Mouse (Mus musculus) naive thymus-derived CD4-positive, alpha-beta T cell, adult 2 months (primary cell): ENCODE results near the gene Slc35f2.
A peak's percentile ranks its signal among the peaks of the same experiment; 100 is the strongest.

Experiments
- DNase-seq: peaks from one replicate; pipeline ENCODE4 v3.0.0-alpha.2; 2011; ENCODE audit warnings: low read depth

Slc35f2 gene

GRCm38 (mm10) chr9:53829081-53829865 lies 57.9 kb downstream of the Slc35f2 start:
- peak; percentile 62 for DNase-seq

- no peak for DNase-seq
These were observed 58.5 kb downstream of the Slc35f2 start for GRCm38 (mm10) chr9:53829866-53830209.

GRCm38 (mm10) chr9:53835039-53835438 lies 63.7 kb downstream of the Slc35f2 start:
- no peak for DNase-seq

GRCm38 (mm10) chr9:53835976-53836375 lies 64.6 kb downstream of the Slc35f2 start:
- no peak for DNase-seq

GRCm38 (mm10) chr9:53838816-53839215 lies 67.5 kb downstream of the Slc35f2 start:
- DNase-seq, result no peak

- DNase-seq, result no peak
These were observed 77.2 kb downstream of the Slc35f2 start for GRCm38 (mm10) chr9:53848548-53848947.

GRCm38 (mm10) chr9:53849864-53850263 lies 78.5 kb downstream of the Slc35f2 start, which contains the start of gene Sln:
TSS of gene Sln (plus strand) at chr9:53850164.
- DNase-seq, result no peak

GRCm38 (mm10) chr9:53852158-53852557 lies 80.8 kb downstream of the Slc35f2 start:
- no peak for DNase-seq

GRCm38 (mm10) chr9:53853672-53854071 lies 82.3 kb downstream of the Slc35f2 start:
- no peak for DNase-seq

- no peak for DNase-seq
These were observed 83.2 kb downstream of the Slc35f2 start for GRCm38 (mm10) chr9:53854525-53854924.

- DNase-seq, result no peak
These were observed 86.5 kb downstream of the Slc35f2 start for GRCm38 (mm10) chr9:53857864-53858263.
